Mouse (Mus musculus) forebrain, embryonic 11.5 days (tissue): ENCODE measurements at regions not wholly inside any gene's neighbourhood (a gene's known extent, or its start where the extent isn't known, plus 50 kb on each side); places are given as distances from the start of the nearest gene placed in this dataset.

ENCODE experiments used
- ATAC-seq: fragments of 200-750 bp; cut with Nextera tagmentation; replicated peaks from 2 replicates; pipeline ENCODE4 v1.8.0; 2017; ENCODE audit warnings: moderate TSS enrichment; ENCODE audit not compliant: low FRiP score
- DNase-seq: peaks from one replicate; pipeline ENCODE4 v3.0.0-alpha.2; 2017; ENCODE audit warnings: low spot score
- H3K27ac ChIP-seq: fragments of 300-500 bp; sonication (generic); 2 replicates; pipeline ENCODE4 v1.5.1; 2014; ENCODE audit warnings: low read depth, low read length
- H3K27me3 ChIP-seq: fragments of 300-500 bp; sonication (generic); 2 replicates; pipeline ENCODE4 v1.6.1; 2014; ENCODE audit warnings: mild to moderate bottlenecking, low read length, mixed read lengths; ENCODE audit not compliant: control insufficient read depth, insufficient read depth
- H3K36me3 ChIP-seq: fragments of 300-500 bp; sonication (generic); 2 replicates; pipeline ENCODE4 v1.6.1; 2014; ENCODE audit warnings: mild to moderate bottlenecking, low read length, moderate library complexity, mixed read lengths; ENCODE audit not compliant: control insufficient read depth, insufficient read depth
- H3K4me1 ChIP-seq: fragments of 300-500 bp; sonication (generic); replicated peaks from 2 replicates; pipeline ENCODE4 v1.6.1; 2014; ENCODE audit warnings: low read length, mixed read lengths; ENCODE audit not compliant: control insufficient read depth, insufficient read depth
- H3K4me2 ChIP-seq: fragments of 300-500 bp; sonication (generic); 2 replicates; pipeline ENCODE4 v1.6.1; 2014; ENCODE audit warnings: low read depth, mild to moderate bottlenecking, low read length, moderate library complexity, mixed read lengths; ENCODE audit not compliant: severe bottlenecking
- H3K4me3 ChIP-seq: fragments of 300-500 bp; sonication (generic); 2 replicates; pipeline ENCODE4 v1.5.1; 2014; ENCODE audit warnings: low read depth, low read length
- H3K9ac ChIP-seq: fragments of 300-500 bp; sonication (generic); 2 replicates; pipeline ENCODE4 v1.6.1; 2014; ENCODE audit warnings: low read length
- H3K9me3 ChIP-seq: fragments of 300-500 bp; sonication (generic); 2 replicates; pipeline ENCODE4 v1.6.1; 2016; ENCODE audit warnings: low read length, mixed read lengths; ENCODE audit not compliant: control insufficient read depth
- WGBS: fragments of 180-500 bp; shearing (Covaris S2); extraction: QIAGEN DNeasy Blood & Tissue Kit; methylation state at CpG from one replicate; pipeline ENCODE4 v1.1.7; 2014; 5-methylcytosine and 5-hydroxymethylcytosine counted together

- no peaks in the 10 kb centered on the region for H3K4me1 ChIP-seq
- no peaks in the 10 kb centered on the region for H3K9me3 ChIP-seq
- no peaks in the 10 kb centered on the region for H3K36me3 ChIP-seq
- no peak overlapping the region for H3K27ac ChIP-seq
- H3K9ac ChIP-seq = no peak overlapping the region
- no peak overlapping the region for H3K4me3 ChIP-seq
- no peak for ATAC-seq
- H3K27me3 ChIP-seq = no peaks in the 10 kb centered on the region
- 91% methylated on average over 4 of the region's 4 CpGs for WGBS
- H3K4me2 ChIP-seq = no peak overlapping the region
- no peak for DNase-seq
Observed at GRCm38 (mm10) chr3:147041201-147041600, 189.0 kb downstream of the Ttll7 start.

DNA sequence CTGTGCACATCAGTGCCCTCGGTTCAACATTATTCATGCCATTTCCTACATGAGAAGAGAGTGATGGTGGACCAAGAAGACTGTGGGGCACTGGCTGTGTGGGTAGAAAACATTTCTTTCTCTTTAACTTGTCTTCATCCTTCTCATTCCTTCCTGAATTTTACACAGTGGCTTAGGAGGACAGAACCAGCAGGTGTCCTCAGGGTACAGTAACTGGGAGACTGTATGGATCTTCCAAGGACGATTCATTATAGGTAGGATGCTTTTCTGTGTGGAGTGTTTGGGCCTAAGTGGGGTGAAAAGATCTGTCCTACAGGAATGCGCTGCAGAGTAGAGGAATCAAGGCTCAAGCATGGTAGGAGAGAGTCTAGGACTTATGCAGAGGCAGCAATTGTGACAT is 190.7 kb downstream of the Ttll7 start:
- Histone ChIP-seq H3K4me3 (no peak overlapping the region), H3K9ac (no peak overlapping the region), H3K4me1 (no peaks in the 10 kb centered on the region), H3K9me3 (no peaks in the 10 kb centered on the region), H3K27me3 (no peaks in the 10 kb centered on the region), H3K36me3 (no peaks in the 10 kb centered on the region), H3K4me2 (no peak overlapping the region), H3K27ac (no peak overlapping the region)
- DNase-seq (no peak), ATAC-seq (no peak)
- 84% methylated on average over 3 of the region's 3 CpGs for WGBS

DNA sequence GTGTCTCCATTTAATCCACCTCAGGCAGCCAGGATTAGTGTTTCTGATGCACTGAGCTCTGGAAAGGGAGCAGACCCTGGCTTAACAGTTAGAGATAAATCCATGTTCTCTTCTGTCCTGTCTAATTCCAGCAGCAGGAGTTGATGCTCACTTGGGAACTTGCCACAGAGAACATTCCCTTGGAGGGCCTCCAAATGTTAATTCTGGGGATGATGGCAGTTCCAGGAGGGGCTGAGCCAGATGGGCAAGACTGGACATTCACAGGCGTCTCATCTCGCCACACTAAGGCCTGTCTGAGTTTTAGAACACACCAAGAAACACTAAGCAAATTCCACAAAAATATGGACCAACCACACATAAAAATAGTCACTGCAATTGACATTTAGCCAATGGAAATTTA is 194.5 kb downstream of the Ttll7 start:
- ATAC-seq (no peak), DNase-seq (no peak)
- no peaks in the 10 kb centered on the region for H3K9me3 ChIP-seq
- no peaks in the 10 kb centered on the region for H3K36me3 ChIP-seq
- 84% methylated on average over 2 of the region's 2 CpGs for whole genome bisulfite sequencing
- no peaks in the 10 kb centered on the region for H3K27me3 ChIP-seq
- no peaks in the 10 kb centered on the region for H3K4me1 ChIP-seq
- no peak overlapping the region for H3K4me2 ChIP-seq
- H3K9ac ChIP-seq = no peak overlapping the region
- H3K4me3 ChIP-seq = no peak overlapping the region
- no peak overlapping the region for H3K27ac ChIP-seq

- no peak overlapping the region for H3K4me2 ChIP-seq
- WGBS = 84% methylated on average over 8 of the region's 8 CpGs
- no peaks in the 10 kb centered on the region for H3K9me3 ChIP-seq
- H3K4me3 ChIP-seq = no peak overlapping the region
- no peaks in the 10 kb centered on the region for H3K4me1 ChIP-seq
- DNase-seq = no peak
- no peak overlapping the region for H3K27ac ChIP-seq
- no peak for ATAC-seq
- no peak overlapping the region for H3K9ac ChIP-seq
- H3K27me3 ChIP-seq = no peaks in the 10 kb centered on the region
- no peaks in the 10 kb centered on the region for H3K36me3 ChIP-seq
Observed at GRCm38 (mm10) chr3:147054157-147054838, 202.1 kb downstream of the Ttll7 start.

GRCm38 (mm10) chr3:147057874-147058273 is 205.7 kb downstream of the Ttll7 start:
- DNase-seq (no peak), ATAC-seq (no peak)
- Histone ChIP-seq H3K27me3 (no peaks in the 10 kb centered on the region), H3K4me3 (no peak overlapping the region), H3K27ac (no peak overlapping the region), H3K9ac (no peak overlapping the region), H3K9me3 (no peaks in the 10 kb centered on the region), H3K4me1 (no peaks in the 10 kb centered on the region), H3K4me2 (no peak overlapping the region), H3K36me3 (no peaks in the 10 kb centered on the region)
- 80% methylated on average over 3 of the region's 3 CpGs for WGBS

- DNase-seq (no peak), ATAC-seq (no peak)
- Histone ChIP-seq H3K27me3 (no peaks in the 10 kb centered on the region), H3K4me2 (no peak overlapping the region), H3K9ac (no peak overlapping the region), H3K36me3 (no peaks in the 10 kb centered on the region), H3K4me1 (0 out of 2 replicates have a peak, but pooled peaks cover 3% of the 10 kb centered on the region), H3K4me3 (no peak overlapping the region), H3K9me3 (no peaks in the 10 kb centered on the region), H3K27ac (no peak overlapping the region)
- WGBS = 85% methylated on average over 8 of the region's 8 CpGs
Observed at GRCm38 (mm10) chr3:147060659-147061058, 208.5 kb downstream of the Ttll7 start.

DNA sequence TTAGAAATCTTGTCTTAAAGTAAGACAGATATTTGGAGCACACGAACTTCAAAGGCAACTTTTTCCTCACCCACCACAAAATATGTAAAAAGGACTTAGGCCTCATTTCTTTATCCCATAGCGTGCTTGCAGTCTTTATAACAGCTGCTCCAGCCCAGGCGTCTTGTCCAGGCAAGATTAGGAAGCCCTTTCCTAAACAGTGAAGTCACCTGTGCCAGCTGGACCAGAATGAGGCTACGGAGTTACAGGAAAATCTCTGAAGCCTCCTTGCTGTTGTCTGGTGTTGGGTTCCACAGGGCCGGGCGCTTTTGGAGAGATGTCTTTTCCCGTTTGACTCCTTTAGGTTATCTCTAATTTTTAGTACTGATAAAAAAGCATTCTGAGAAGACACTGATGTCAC is 210.3 kb downstream of the Ttll7 start:
- Histone ChIP-seq H3K27me3 (no peaks in the 10 kb centered on the region), H3K4me3 (no peak overlapping the region), H3K9ac (no peak overlapping the region), H3K36me3 (no peaks in the 10 kb centered on the region), H3K4me1 (0 out of 2 replicates have a peak, but pooled peaks cover 3% of the 10 kb centered on the region), H3K27ac (no peak overlapping the region), H3K4me2 (no peak overlapping the region), H3K9me3 (no peaks in the 10 kb centered on the region)
- ATAC-seq = no peak
- WGBS = 90% methylated on average over 7 of the region's 7 CpGs
- no peak for DNase-seq

DNA sequence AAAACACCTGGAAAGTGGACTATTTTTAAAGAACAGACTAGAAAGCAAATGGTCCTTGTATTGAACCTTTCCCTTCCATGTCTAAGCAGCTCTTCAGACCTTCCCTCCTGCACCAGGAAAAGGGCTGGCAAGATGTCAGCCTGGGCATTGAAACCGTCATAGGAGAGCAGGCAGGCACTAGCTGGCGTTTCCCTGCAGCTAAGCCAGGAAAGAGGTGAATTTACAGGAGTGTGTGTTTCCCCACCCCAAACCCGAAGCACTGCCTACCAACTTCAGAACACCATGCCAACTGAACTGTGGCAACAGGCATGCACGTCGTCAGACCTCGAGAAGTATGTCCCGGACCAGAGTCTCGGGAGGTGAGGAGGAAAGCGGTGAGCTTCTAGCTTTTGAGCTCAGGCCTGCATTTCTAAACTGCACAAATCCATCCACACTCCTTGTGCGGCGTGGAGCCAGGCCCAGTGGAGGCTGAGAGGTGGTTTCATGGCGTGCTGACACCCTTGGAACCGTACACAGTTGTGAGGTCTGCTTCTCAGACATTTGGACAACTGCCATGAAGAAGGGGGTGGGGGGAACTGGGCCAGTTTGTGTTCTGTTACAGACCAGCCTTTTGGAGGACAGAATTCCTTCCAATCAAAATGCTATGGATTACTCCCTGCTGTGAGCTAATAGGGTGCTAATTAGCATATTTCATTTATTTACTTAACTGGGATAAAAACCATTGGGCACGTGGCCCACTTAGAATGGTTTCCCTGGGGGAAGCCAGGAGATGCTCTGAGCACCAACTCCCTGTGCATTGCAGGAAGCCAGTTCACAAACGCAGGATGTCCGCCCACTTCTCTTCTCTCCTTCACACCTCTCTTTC is 211.6 kb downstream of the Ttll7 start:
- Histone ChIP-seq H3K27ac (no peak overlapping the region), H3K9me3 (no peaks in the 10 kb centered on the region), H3K36me3 (no peaks in the 10 kb centered on the region), H3K4me1 (0 out of 2 replicates have a peak, but pooled peaks cover 3% of the 10 kb centered on the region), H3K9ac (no peak overlapping the region), H3K4me2 (0 out of 2 replicates have a peak overlapping the region, but pooled peaks have one; percentile 2), H3K4me3 (no peak overlapping the region), H3K27me3 (no peaks in the 10 kb centered on the region)
- WGBS = 68% methylated on average over 16 of the region's 16 CpGs
- no peak for DNase-seq
- peak; percentile 85 for ATAC-seq
